Mouse (Mus musculus): ENCODE measurements at regions not wholly inside any gene's neighbourhood (a gene's known extent, or its start where the extent isn't known, plus 50 kb on each side); places are given as distances from the start of the nearest gene placed in this dataset.

DNA sequence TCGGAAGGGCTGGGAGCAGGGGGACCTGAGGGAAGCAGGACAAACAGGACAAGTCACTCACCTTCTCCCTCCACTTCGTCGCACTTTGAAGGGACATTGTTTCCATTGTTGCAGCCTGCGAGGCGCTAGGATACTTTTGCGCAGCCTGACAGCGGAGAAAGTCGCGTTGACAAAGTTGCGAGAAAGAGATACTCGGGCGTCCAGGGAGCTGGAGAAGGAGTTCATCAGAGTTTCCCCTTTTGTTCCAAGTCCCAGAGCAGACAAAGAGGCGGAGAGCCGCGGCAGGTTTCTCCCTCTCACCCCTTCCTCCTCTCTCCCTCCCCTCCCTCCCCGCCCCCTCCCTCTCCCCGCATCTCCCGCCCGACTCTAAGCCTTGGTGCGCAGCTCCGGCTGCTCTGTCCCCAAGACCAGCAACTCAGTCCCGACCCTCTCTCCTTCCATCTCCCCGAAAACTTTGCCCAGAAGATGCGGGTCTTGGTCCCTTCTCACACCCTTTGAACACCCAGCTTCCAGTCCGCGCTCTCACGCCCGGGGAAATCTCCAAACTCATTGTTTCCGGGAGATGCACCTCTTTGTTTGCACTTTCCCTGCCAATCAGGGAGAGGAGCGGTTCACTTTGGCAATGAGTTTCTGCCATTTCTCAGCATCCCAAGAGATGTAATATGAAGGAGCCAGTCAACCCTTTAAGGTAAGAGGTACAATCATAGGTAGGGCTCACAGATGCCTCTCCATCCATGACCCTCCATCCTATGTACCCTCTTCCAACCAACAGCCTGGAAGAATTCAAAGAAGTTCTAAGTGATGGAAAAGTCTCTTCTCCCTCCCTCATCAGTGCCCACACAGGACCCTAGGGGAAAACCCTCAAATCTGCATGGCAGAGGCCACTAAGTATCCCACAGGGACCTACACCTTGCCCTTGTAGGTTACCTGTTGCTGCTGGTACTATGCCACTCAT is 68.2 kb downstream of the Sox4 start:
- no peak overlapping the region for H3K9ac ChIP-seq (ENCODE audit: control insufficient read depth, low read depth, low read length, poor library complexity, severe bottlenecking)
- H3K4me3 ChIP-seq (ENCODE audit: control insufficient read depth in 1 of 2, insufficient read depth in 1 of 2, low read depth in 2 of 2, low read length in 2 of 2): no peak overlapping the region
- H3K9me3 ChIP-seq (replicated peaks; ENCODE audit: insufficient read depth, low read length): no peaks in the 10 kb centered on the region
- H3K4me1 ChIP-seq (ENCODE audit: control insufficient read depth in 1 of 2, insufficient read depth in 2 of 2, low read length in 2 of 2): no peaks in the 10 kb centered on the region
- no peaks in the 10 kb centered on the region for H3K79me2 ChIP-seq (ENCODE audit: control insufficient read depth, insufficient read depth, low read length, poor library complexity)
- no peak for DNase-seq (ENCODE audit: low read depth, low spot score)
- no peak overlapping the region for H3K27ac ChIP-seq (ENCODE audit: control insufficient read depth, low read depth, low read length)
- H3K36me3 ChIP-seq (ENCODE audit: control insufficient read depth in 1 of 2, insufficient read depth in 2 of 2, low read length in 2 of 2): no peaks in the 10 kb centered on the region
- TF ChIP-seq GABPA (IDR thresholded peaks at IDR 0.05; ENCODE audit: low read depth, low read length) (no peak), EP300 (IDR thresholded peaks at IDR 0.05; ENCODE audit: low read depth in 1 of 2, low read length in 2 of 2) (no peak), MAFK (IDR thresholded peaks at IDR 0.05; ENCODE audit: borderline replicate concordance, low read depth, low read length) (no peak), CHD2 (IDR thresholded peaks at IDR 0.05; ENCODE audit: low read length) (no peak), POLR2A (IDR thresholded peaks at IDR 0.05; ENCODE audit: control insufficient read depth in 1 of 2, insufficient read depth in 1 of 2, low read depth in 1 of 2, low read length in 2 of 2, poor library complexity in 1 of 2) (no peak), TBP (IDR thresholded peaks at IDR 0.05; ENCODE audit: low read depth, low read length) (no peak), MYB (IDR thresholded peaks at IDR 0.05; ENCODE audit: low read depth, low read length) (no peak), MAX (IDR thresholded peaks at IDR 0.05; ENCODE audit: low read length) (no peak), ZKSCAN1 (IDR thresholded peaks at IDR 0.05; ENCODE audit: low read depth, low read length) (no peak), RAD21 (IDR thresholded peaks at IDR 0.05; ENCODE audit: low read depth, low read length) (no peak)
- H3K27me3 ChIP-seq (ENCODE audit: control insufficient read depth in 1 of 2, insufficient read depth in 2 of 2, low read length in 2 of 2): no peaks in the 10 kb centered on the region

DNA sequence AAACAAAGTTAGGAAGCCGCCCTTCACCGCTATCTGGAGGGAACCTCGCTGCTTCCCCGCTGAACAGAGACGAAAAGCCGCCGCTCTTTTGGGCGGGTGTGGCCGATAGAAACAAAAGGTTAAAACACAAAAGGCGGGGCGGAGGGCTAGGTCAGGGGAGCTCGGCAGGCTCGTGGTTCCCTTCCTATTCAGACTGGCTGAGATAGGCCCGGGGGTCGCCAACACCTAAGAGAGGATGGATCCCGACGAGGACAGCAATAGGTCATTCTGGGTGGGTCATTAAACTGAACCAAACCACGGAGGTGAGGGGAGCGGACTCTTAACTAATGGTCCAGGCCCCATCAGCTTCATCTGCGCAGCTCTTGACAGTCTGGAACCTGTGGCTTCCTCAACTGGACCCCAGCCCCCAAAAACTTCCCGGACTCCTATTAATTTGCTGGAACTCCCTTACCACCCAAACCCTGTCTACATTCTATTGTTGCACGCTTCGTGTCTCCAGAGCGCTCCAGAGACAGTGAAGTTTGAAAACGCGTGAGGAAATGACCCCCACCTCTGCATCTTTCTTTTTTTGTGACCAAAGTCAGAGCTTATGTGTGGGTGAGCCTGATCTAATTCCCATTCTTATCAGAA is 69.2 kb downstream of the Sox4 start:
- Histone ChIP-seq H3K36me3 (ENCODE audit: control insufficient read depth in 1 of 2, insufficient read depth in 2 of 2, low read length in 2 of 2) (no peaks in the 10 kb centered on the region), H3K79me2 (ENCODE audit: control insufficient read depth, insufficient read depth, low read length, poor library complexity) (no peaks in the 10 kb centered on the region), H3K27me3 (ENCODE audit: control insufficient read depth in 1 of 2, insufficient read depth in 2 of 2, low read length in 2 of 2) (no peaks in the 10 kb centered on the region), H3K4me1 (ENCODE audit: control insufficient read depth in 1 of 2, insufficient read depth in 2 of 2, low read length in 2 of 2) (no peaks in the 10 kb centered on the region), H3K4me3 (ENCODE audit: control insufficient read depth in 1 of 2, insufficient read depth in 1 of 2, low read depth in 2 of 2, low read length in 2 of 2) (no peak overlapping the region), H3K9ac (ENCODE audit: control insufficient read depth, low read depth, low read length, poor library complexity, severe bottlenecking) (no peak overlapping the region), H3K9me3 (replicated peaks; ENCODE audit: insufficient read depth, low read length) (no peaks in the 10 kb centered on the region), H3K27ac (ENCODE audit: control insufficient read depth, low read depth, low read length) (no peak overlapping the region)
- DNase-seq (ENCODE audit: low read depth, low spot score): no peak
- TF ChIP-seq SMC3 (IDR thresholded peaks at IDR 0.05; ENCODE audit: low read depth, low read length) (no peak), MEF2A (IDR thresholded peaks at IDR 0.05; ENCODE audit: extremely low read depth, insufficient replicate concordance, low read depth, low read length, poor library complexity, severe bottlenecking) (no peak), UBTF (IDR thresholded peaks at IDR 0.05; ENCODE audit: borderline replicate concordance, insufficient read depth, low read depth, low read length) (no peak), TCF12 (IDR thresholded peaks at IDR 0.05; ENCODE audit: low read depth, low read length) (no peak), JUND (IDR thresholded peaks at IDR 0.05; ENCODE audit: low read depth, low read length) (no peak), BHLHE40 (IDR thresholded peaks at IDR 0.05; ENCODE audit: borderline replicate concordance, low read depth, low read length) (no peak), ZKSCAN1 (IDR thresholded peaks at IDR 0.05; ENCODE audit: low read depth, low read length) (no peak), RAD21 (IDR thresholded peaks at IDR 0.05; ENCODE audit: low read depth, low read length) (no peak), TAL1 (IDR thresholded peaks at IDR 0.05; ENCODE audit: low read length) (no peak), SIN3A (IDR thresholded peaks at IDR 0.05; ENCODE audit: low read length) (no peak), MYC (IDR thresholded peaks at IDR 0.05; ENCODE audit: low read depth, low read length) (no peak), CHD2 (IDR thresholded peaks at IDR 0.05; ENCODE audit: low read length) (no peak), ZC3H11A (IDR thresholded peaks at IDR 0.05; ENCODE audit: low read depth, low read length) (no peak), USF2 (IDR thresholded peaks at IDR 0.05; ENCODE audit: borderline replicate concordance in 1 of 2, insufficient read depth in 1 of 2, low read depth in 1 of 2, low read length in 2 of 2) (no peak), HCFC1 (IDR thresholded peaks at IDR 0.05; ENCODE audit: low read depth, low read length) (no peak), KAT2A (conservative IDR thresholded peaks at IDR 0.05; ENCODE audit: low read depth, low read length) (no peak), GATA1 (IDR thresholded peaks at IDR 0.05; ENCODE audit: low read depth, low read length) (no peak), CHD1 (IDR thresholded peaks at IDR 0.05; ENCODE audit: low read depth, low read length) (no peak), MXI1 (IDR thresholded peaks at IDR 0.05; ENCODE audit: low read depth, low read length) (no peak), MYB (IDR thresholded peaks at IDR 0.05; ENCODE audit: low read depth, low read length) (no peak)

Measured in MEL (cell line).